Mouse (Mus musculus): Measurements from ENCODE around the gene Etv5.

The Etv5 gene

DNA sequence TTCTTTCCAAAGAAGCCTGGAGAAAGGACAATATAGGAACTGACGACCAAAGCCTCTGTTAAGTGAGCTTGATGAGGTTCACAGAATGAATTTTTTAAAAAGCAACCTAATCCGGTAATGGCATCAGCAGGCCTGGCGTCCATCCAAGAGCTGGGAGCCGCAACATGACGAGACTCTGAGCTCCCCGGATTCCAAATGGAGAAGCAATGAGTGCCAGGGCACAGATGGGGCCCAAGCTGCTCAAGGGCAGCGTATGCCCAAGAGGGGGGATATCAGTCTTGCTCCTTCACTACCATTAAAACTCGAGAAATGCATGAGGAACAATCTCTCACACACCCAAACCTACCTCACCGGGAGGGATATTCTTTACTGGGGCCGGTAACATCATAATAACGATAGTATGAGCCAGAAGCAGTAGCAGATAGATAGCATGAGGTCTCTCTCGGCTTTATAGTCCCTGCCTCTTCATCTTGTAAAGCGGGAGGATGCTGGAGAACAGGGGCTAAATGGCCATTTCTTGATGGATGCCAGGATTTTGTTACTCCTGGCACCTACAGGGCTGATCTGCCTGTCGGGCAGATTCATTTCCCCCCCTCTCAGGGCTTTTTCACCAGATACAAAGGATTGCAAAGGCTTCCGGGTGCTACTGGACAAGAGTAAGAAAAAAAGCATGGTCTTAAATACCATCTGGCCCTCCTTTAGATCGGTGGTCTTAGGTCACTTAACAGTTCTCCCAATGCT, 9.1 kb downstream of the Etv5 start:
- peak; percentile 49 to 67 for DNase-seq (ENCODE audit: low spot score in 2 of 2)

DNA sequence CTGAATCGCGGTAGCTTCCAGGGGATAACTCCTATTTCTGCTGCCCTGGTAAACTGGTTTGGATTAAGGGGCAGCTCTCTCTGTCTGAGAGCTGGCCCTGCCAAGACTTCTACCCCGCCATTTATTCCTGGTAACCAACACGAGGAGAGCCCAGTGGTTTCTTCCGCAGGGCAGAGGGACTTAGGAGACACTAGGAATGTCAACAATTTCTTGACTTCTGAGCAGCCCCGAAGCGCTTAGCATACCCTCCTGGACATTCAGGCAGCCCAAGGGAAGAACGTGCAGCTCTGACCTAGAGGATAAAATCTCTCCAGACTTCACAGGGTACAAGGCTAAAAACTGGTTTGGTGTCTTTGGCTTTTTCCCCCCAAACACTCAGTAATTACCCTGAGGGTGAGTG, 10.1 kb downstream of the Etv5 start:
- DNase-seq (ENCODE audit: low spot score in 2 of 2), result no peak

DNA sequence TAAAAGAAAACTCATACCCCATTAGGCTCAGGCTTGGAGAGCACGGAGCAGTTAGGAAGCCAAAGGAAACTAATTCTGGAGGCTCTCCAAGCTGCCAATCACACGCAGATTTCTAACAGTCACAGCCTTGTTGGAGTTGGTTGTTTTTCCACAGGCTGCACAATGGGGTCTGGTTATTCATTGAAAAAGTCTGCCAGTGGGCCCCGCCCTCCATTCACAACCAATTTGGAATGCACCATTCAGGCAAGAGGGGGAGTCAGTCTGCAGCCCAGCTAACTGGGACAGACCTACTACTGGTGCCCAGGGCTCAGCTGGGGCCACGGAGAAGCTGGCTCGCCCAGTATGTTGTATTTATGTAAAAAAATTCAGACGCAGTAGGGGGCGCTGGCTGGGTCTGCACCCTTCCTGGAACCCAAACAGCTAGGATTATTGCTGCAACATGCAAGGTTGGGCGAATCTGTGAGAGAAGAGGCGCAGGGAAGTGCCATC, 10.6 kb downstream of the Etv5 start:
- peak; percentile 68 to 80 for DNase-seq (ENCODE audit: low spot score in 2 of 2)

DNA sequence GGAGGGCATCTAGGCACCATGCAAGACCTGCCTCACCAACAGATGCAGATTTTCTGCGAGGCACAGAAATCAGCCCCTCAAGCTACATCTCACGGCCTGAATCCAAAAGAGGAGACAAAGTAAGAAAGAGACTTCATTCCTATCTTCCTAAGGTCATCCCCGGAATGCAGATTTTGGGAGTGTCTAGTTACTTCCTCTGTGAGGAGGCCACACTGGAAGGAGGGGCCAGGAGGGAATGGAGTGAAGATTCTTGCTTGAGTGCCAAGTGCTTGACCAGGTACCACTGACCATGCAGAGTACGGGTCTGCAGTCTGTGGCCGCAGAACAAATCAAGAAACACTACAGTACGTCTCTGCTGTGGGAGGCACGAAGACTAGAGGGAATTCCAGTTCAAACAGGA, 12.7 kb downstream of the Etv5 start:
- DNase-seq (ENCODE audit: low spot score in 2 of 2), result no peak

DNA sequence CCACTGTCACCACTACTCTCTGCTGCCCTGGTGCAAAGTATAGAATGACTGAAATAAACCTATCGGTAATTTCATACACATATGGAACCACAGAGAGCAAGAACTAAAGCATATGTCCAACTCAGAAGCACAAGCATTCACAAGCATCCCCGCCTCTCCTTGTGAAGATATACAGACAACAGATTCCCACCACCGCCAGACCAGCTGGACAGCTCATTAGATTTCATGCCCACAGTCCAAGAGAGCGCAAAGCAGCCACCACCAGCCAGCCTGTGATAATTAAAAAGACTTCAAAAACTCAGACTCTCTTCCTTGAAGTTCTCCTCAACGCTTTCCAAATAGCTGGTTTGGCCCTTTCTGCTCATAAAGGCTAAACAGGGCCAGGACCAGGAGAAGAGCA, 17.3 kb downstream of the Etv5 start:
- no peak for DNase-seq (ENCODE audit: low spot score in 2 of 2)

DNA sequence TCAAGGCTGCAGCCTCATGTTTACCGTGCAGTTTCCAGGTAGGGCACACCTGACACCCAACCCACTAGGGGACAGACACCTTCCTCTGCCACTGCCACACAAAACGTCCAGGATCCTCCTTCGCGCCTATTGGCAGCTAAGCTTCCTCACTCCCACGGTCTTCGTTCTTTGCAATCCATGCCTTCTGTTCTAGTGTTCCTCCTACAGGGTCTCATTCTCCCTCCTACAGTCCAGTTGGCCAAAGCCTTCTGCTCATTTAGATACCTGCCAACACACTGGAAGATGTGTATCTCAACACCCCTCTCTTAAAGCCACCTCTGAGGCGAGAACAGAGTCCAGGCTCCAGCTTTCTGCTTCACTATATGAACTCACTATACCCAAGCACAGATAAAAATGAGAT, 21.6 kb downstream of the Etv5 start:
- DNase-seq (ENCODE audit: low spot score in 2 of 2), result peak; percentile 48 to 76

DNA sequence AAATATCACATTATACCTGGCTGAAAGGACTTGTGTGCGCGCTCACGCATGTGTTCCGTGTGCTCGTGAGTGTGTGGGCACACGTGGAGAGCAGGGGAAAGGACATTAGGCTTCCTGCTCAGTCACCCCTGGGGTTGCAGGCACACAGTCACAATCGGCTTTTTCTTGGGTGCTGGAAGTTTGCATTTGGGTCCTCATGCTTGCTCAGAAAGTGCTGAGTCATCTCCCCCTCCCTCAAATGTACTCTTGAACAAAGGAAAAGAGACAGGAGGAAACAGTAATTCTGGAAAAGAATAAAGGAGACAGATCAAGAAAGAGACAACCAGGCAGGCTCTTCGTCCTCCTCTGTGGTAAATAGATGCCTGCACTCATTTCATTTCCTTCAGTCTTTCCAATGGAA, 22.5 kb downstream of the Etv5 start:
- DNase-seq (ENCODE audit: low spot score in 2 of 2), result no peak

DNA sequence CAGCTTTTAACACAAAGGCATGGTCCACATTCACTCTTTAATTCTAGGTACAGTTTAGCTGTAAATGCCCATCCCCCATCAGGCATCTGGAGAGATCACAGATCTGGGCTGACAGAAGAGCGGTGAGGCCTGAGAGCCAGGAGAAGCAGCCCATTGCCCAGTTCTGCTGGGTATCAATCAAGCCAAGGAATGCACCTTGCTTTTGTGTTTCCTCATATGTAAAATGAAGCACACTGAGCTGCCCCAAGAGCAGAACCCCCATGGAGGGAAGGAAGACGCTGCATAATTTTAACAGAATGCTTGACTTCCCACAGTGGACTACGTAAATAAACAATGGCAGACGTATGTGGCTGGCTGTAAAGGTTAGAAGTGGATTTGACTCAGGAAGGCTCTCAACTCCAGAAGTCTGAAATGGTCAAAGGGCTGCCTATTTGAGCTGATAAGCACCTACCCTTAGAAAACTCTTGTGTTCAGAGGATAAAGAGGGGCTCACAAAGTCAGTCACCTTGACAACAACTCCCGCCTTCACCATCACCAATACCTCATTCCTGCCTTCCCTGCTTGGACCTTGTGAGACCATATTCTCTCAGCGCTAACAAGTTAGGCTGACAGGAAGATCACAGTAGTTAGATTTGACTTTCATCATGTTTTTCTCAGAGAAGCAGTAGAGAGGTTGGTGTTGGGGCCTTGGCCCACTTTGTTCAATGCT, 23.2 kb downstream of the Etv5 start:
- no peak for DNase-seq (ENCODE audit: low spot score in 2 of 2)

DNA sequence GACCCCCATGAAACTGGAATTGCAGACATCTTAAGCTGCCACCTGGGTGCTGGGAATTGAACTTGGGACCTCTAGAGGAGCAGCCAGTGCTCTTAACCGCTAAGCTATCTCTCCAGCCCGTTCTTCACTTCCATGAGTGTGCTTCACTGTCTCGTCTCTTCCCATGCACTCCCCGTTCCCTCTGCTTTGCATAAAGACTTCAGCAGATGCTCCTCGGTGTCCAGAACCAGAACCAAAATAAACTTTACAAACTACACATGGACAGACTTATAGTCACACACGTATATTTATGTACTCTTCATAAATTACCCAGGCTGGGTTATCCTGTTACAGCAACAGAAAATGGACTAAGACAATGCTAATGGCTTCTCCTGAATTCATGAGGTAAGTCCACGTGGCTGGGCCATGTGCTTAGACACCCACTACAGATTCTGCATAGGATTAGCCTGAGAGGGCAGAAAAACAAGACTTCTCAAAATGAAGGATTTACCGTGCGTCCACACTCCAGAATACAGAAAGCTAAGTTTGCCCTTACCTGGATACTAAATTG, 25.2 kb downstream of the Etv5 start:
- peak; percentile 27 to 50 for DNase-seq (ENCODE audit: low spot score in 2 of 2)

DNA sequence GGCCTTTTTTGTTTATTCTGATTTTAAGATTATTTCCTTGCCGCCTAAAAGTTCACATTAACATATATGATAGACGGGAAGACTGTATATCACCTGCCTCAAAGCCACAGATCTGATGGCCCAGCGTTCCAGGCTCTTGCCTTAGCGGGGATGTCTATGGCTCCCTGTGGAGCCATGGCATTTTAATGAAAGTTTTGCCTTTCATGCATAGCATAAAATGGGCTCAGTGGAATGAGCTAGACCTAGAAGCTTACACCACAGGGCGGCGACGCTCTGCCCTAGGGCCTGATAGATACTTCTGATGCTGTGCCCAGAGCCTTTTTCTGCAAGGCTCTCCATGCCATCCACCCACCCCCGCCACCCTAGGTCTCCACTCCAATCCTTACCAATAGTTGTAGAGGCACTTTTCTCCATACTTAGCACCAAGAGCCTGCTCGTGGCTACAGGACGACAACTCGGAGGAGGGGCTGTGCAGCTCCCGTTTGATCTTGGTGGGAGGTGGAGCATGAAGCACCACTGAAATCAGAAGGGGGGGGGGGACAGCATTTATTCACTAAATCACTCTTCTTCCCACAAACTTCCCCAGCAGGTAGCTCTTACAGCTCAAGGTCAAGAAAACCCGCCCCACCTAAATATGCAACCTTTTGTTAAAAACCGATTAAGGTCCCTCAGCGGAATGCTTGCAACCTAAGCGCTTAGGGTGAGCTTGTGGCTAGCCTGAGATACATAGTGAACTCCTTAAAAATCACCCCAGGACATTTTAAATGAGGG, 26.9 kb downstream of the Etv5 start:
- no peak for DNase-seq (ENCODE audit: low spot score in 2 of 2)

DNA sequence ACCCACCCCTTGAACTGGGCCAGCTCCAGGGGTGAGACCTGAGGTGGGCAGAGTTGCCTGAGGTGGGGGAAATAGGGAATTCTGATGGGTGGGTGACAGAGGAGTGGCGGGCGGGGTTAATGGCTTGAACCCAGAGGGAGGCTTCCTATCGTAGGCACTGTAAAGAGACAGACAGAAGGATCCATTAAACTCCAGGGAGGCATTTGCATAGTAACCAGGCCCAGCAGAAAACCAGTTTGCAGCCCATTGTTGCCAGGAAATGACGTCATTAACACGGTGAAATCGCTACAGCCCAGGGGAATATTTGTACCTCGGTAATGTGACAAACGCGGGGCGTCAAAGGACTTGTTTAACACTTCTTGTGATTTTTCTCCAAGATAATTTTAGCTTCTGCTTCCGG, 27.8 kb downstream of the Etv5 start:
- DNase-seq (ENCODE audit: low spot score in 2 of 2), result no peak

DNA sequence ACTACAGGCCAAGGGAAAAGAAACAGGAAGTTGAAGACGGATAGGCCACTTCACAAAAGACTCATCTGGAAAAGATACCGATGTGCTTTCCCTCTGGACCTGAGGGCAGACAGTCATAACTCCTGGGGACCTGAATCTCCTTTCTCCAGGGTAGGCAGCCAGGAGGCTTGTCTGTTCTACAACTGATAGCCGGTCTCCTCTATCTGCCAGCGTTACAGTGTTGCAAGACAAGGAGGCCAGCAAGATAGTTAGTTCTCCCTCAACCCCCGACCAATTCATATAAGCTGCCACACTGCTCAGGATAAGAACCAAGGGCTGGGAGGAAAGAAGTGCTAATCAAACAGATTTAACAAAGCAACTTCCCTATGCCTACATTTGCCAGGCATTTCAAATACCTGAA, 29.5 kb downstream of the Etv5 start:
- DNase-seq (ENCODE audit: low spot score in 2 of 2), result no peak

DNA sequence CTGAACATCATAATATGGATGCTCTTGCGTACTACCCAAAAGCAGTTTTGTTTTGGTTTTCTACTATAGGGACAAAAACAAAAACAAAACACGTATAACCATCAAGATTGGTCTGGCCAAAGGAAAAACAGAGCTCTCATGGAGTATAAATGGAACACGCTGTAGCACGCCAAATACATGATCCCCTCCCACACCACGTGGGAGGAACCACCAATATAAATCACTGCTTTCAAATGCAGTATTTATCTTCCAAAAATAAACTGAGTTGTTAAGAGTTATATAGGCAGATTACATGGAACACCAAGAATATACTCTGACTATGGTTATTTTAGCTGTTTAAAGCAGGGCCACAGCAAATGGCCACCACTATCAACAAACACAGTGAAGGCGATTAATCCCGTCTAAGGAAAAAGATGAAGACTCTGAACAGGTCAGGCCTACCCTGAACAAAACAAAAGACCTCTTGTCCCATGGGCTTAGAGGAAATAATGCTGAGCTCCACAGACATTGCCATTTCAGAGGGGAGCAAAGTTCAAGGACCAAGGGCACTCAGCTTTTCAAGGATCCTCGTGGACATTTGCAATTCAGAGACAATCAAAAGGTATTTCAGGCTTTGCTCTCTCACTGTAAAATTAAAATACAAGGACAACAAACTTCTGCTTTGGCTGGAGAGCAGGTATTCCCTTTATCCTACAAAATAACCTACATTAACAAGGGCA, 30.7 kb downstream of the Etv5 start:
- DNase-seq (ENCODE audit: low spot score in 2 of 2), result peak; percentile 59 to 80

DNA sequence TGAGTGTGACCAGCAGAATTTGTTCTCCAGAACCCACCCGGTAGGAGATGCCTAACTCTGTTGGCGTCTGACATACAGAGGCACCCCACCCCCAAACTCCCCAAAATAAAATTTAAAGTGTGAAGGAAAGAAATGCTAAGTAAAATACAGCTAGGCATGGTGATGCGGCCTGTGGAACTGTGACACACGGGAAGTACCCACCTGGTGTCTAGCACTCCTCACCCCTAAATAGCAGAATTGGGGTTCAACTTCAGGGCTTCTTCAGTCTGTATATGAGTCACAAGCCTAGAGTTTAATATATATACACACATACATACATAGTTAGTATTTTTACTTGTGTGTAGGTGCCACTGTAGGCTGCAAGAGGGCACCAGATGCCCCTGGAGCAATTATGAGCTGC, 32.8 kb downstream of the Etv5 start:
- no peak for DNase-seq (ENCODE audit: low spot score in 2 of 2)

DNA sequence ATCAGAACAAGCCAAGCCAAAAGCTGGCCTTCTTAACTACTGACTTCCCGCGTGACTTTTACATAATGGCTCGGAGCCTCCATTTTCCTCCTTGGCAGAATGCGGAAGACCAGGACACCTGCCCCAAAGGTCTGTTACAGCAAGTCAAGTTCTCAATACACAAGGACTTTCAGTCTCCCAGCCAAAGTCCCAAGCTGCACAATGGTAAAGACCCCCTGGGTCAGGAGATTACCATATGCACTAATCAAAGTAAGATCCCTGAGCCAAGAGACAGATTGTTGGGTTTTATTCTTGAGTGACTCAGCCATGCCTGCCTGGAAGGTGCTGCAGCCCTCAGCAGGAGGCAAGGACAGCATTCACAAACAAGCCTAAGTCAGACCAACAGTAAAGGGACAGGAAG, 33.5 kb downstream of the Etv5 start:
- DNase-seq (ENCODE audit: low spot score in 2 of 2), result no peak

DNA sequence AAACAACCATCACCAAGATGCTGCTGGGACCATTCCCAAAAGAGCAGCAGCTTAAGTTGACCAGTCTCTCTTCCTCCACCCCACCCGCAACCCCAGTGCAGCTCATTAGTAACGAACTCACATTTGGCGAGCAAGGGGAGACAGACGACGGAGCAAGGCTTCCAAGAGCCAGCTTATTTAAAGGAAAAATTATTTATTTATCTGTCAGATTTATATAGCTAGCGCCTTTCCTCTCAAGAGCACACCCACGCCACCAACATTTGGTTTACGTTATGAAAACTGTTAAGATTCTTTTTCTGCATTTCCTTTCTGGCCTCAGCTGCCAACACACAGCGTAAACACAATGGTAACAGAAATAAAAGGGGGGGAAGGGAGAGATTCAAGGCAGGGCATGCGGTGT, 34.0 kb downstream of the Etv5 start:
- no peak for DNase-seq (ENCODE audit: low spot score in 2 of 2)

DNA sequence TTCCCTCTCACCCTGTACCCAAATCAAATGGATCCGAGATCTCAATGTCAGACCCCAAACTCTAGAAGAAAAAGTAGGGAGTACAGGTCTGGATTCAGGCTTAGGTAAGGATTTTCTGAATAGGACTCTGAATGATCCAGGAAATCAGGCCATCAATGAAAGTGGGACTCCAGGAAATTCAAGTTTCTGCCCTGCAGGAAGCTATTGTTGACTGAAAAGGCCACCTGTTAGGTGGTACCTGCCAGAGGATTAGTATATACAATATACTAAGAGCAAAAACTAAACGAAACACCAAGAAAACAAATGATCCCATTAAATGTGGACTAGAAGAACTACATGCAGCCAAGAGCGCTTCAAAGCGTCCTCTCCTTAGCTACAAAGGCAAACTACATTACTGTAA, 35.8 kb downstream of the Etv5 start:
- no peak for DNase-seq (ENCODE audit: low spot score in 2 of 2)

DNA sequence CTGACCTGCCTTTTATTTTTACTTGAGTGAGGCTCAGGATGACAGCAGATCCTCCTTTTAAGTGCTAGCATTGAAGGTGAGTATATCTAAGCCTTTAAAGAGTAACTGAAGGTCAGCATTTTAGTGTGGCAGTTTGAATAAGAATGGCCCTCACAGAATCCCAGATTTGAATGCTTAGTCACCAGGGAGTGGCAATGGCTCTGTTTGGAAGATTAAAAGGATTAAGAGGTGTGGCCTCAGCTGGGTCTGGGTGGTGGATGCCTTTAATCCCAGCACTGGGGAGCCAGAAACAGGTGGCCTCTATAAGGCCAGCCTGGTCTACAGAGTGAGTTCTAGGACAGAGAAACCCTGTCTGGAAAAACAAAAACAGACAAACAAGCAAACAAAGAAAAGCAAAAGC, 36.9 kb downstream of the Etv5 start:
- no peak for DNase-seq (ENCODE audit: low spot score in 2 of 2)

DNA sequence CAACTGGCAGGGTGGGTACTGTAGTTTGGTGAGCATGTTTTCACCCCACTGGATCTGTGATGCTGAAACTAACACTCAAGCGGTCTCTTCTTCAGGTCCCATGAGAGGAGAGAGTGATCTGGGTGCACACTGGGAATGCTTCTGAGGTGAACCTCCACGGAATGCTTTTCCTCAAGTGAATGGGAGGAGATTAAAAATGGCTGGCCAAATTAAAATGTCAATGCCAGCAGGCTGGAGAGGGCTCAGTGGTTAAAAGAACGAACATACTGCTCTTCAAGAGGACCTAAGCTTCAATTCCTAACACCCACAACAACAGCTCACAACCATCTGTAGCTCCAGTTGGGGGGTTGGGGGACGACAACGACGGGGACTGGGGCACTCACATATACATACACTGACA, 39.3 kb downstream of the Etv5 start:
- no peak for DNase-seq (ENCODE audit: low spot score in 2 of 2)

DNA sequence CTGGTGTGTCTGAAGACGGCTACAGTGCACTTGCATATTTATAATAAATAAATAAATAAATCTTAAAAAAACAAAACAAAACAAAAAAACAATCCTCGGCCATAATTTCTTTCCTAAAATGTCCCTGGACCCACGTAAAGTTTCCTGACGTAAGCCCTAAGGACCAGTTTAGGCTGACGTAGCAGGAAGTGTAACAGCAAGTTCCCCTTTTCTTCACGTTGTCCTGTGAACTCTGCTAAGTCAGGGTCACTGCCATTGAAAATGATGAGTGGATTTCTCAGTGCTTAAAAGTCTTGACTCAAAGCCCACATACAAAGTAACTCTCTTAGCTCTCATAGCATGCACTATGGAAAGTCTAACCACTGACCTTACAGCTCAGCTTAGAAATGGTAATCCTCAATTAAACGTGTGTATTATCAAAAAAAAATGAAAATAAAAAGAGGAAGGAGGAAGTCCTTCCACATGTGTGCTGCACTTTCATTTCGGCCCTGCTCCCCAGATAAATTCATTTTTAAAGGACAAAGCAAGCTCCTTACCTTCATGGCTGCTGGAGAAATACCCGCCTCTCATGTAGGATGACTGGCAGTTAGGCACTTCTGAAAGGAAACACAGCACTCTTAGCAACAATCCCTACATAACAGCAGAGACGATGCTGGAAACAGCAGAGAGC, 40.6 kb downstream of the Etv5 start:
- DNase-seq (ENCODE audit: low spot score in 2 of 2), result no peak

DNA sequence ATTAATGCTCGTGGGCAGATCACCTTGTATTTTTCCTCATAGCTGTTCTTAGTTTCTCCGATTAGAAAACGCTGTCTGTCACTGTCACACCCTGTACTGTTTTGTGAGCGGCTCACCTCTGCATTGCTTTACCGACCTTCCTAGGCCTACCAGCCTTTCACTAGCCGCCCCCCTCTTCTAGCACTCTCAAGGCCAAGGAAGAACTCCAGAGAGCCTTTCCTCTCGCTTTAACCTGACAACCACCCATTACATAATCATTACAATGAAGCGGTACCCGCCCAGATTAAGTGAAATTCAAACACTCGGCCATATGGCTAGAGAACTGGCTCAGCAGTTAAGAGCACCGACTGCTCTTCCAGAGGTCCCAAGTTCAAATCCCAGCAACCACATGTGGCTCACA, 41.2 kb downstream of the Etv5 start:
- no peak for DNase-seq (ENCODE audit: low spot score in 2 of 2)

Data from right cerebral cortex, postnatal 36 days (tissue).